Mouse (Mus musculus) 416B (cell line): Measurements from ENCODE around the gene Elf5.

Experiments
- DNase-seq: peaks from one replicate; pipeline ENCODE4 v3.0.0; 2011; ENCODE audit warnings: low read depth

The Elf5 gene

DNA sequence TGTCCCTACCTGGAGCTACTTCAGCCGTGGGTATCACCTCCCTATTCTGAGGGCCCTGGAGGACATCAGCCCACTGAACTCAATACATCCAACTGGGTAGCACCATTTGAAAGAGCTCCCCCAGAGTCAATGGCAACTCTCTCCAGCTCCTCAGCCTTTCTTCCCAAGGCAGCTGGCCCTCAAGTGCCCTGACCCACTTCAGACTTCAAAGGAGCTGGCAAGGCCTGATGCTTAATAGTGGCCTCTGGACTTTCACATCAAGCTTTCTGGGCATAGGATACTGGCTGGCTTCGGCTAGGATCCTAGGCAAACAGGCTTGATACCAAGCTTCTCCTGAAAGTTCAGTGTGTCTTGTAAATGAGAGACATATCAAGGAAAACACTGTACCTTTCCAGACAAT is 23.6 kb downstream of the Elf5 start:
- no peak for DNase-seq

DNA sequence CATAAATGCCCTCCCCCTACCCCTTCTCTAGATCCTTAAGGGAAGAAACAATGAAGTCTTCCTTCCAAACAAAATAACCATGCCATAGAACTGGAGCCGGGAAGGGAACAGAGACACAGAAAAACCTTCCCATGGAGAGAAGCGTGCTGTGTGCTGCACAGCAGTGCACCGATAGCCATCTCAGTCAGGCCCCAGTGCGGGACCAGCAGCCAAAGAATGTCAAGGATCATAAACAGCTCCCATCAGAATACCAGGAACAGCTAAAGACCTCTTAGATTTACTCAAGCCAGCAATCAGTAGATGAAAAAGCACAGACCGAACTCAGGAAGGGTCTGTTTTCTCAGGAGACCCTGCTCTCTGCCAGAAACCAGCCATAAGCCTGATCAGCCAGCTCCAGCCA is 25.0 kb downstream of the Elf5 start:
- no peak for DNase-seq

DNA sequence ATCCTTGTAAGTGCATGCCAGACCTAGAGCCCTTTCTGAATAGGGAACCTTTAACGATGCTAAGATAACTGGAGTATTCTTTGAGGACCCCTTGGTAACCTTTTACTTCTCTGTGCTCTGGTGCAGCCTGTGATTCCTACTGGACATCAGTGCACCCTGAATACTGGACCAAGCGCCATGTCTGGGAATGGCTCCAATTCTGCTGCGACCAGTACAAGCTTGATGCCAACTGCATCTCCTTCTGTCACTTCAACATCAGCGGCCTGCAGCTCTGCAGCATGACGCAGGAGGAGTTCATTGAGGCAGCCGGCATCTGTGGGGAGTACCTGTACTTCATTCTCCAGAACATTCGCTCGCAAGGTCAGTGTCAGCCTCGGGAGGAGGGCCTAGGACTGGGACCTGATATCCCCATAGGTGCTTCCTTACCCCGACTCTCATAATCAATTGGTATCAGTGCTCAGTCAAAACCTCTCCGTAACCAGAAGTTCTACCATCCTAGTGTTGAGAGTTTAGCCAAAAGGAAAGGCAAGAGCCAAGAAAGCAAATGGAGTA is 27.7 kb downstream of the Elf5 start:
- no peak for DNase-seq

DNA sequence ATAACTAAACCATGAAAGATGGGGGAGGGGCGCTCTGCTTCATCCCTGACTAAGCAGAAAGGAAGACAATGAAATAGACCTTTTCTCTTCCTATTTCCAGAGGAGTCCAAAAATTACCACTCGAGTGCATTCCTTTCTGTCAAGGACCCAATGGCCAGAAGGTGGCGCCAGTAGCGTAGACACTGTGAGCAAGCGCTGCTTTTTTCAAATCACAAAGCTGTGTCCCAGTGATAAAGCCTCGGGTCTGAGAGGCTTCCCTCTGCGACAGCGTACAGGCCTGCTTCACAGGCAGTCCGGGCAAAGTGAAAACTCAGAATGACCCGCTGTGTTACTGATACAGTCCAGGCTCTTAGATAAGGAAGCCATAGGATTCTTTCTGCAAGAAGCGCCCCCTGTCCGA is 28.2 kb downstream of the Elf5 start:
- DNase-seq, result peak; percentile 77

DNA sequence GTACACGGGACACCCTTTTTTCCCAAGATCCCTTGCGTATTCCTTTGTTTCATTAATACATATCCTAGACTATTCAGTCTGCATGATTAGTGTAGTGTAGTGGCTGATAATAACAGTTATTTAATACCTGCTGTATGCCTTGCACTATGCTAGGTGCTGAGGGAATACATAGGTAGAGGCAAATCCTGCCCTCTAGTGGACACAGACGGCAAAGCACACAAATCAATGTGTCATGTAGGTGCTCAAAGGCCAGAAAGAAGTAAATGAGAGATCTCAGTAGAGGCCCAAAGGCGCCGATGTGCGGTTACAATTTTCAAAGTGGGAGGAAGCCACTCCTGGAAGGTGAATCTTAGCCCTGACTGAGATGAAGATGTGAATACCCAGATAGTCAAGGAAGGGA is 34.3 kb downstream of the Elf5 start:
- peak; percentile 53 for DNase-seq

DNA sequence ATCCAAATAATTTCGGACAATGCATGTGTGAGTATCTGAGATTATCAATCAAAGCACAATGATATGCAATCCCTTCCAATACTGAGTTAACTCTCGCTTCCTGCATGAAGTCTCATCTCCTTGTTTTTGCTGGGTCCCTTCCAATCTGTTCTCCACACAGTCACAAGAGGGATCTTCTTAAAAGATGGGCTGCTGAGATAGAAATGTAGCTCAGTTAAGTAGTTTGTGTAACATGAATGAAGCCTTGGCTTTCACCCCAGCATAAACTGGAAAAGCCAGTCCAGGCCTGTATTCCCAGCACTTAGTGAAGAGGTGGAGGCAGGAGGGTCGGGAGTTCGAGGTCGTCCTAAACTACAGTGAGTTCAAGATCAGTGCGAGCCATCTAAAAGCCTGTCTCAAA is 34.8 kb downstream of the Elf5 start:
- DNase-seq, result no peak

DNA sequence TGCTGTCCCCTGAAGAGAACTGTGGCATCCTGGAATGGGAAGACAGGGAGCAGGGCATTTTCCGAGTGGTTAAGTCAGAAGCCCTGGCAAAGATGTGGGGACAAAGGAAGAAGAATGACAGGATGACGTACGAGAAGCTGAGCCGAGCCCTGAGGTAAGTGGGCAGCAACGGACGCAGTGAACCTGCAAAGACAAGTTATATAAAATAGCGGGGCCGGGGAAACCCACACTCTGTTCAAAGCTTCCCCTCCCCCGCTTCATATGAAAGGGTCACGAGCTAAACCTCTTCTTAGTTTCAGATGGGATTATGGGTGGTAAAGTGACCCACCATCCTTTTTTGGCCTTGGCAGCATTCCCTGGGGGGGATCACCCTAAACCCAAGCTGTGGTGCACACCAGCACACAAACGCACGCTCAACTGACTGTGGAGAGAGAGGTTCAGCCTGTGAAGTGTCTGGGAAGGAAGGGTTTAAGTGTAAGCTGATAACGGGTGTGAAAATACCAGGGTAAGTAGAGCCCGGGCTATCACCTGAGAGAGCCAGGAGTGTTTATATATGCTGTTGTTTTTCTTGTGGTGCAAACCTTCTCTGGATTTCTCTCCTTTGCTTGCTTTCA is 37.6 kb downstream of the Elf5 start:
- no peak for DNase-seq

DNA sequence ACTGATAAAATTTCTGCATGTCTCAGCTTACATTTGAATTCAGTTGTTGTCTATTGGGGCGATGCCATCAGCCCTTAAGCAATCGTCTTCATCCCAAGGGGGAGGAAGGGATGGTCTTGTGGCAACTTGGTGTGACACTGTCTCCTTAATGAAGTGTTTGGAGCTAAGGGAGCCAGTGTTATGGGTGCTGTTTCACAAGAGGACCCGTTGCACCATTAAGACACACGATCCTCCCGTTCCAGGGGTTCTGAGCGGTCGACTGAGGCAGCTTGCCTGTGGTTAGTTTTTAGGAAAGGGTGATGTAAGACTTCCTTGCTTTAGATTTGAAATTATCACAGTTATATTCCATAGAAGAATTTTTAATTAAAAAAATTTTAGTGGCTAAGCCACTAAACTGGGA is 38.3 kb downstream of the Elf5 start:
- peak; percentile 37 for DNase-seq

DNA sequence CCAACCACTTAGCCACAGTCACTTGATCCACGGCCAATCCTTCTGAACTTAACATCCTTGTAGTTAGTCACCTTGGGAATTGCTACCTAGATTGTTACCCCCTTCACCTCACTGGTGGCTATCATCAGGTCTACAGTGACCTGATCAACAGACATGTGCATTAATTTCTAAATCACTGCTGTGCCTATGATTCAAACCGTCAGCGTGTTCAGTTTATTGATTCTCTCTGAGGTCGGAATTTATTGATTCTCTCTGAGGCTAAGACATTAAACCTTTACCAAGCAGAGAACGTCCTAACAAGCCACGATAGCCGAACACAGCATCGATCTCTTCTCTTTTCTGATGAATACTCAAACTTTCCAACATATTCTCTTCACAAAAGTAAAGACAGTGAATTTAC is 38.8 kb downstream of the Elf5 start:
- no peak for DNase-seq

DNA sequence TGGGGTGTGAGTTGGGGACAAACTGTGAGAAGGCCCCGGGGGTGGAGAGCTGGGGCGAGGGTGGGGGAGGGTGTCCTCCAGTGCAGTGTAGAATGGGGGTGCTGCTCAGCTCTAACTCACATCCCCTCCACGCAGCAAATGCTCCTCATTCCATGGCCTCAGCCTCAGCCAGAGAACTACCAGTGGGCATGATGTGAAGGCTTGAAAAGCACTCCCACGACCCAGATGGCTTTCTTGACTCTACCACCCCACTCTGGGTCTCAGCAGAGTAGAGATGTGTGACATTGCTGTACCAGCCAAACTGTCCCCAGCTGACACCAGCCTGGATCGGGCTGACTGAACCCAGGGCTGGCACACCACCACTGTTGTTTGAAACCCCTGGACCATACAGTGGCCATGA is 41.1 kb downstream of the Elf5 start:
- DNase-seq, result no peak

DNA sequence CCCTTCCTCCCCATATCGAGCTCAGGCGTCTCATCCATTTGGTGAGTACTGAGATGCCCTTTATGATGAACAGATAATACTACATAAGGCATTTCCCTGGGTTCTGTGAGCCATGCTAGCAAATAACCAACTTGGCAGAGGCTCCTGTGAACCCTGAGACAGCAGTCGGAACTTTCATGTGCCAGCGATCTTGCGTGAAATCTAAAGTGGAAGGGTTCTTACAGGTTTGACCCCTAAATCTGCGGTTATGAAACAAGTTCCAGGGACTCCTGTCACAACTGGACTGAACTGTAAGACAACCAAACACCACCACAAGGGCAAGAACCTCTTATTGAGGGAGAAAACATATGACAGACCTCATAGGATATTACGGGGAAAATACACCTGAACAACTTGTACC is 44.3 kb downstream of the Elf5 start:
- DNase-seq, result no peak

DNA sequence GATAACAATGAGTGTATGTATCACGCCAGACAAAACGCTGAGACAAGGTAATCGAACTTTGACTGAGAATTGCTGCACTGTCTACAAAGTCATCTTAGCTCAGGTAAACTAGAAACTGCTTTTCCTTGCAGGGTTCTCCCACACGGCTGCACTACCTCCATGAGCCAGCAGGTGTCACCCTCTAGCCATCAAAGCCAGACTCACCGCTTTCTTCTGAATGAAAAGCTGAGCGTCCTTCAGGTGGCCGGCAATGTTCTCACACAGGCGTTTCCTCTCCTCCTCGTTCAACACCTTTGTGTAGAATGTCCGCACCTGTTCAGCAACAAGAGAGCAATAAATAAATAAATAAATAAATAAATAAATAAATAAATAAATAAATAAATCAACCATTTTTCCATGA is 45.2 kb downstream of the Elf5 start:
- peak; percentile 65 for DNase-seq

DNA sequence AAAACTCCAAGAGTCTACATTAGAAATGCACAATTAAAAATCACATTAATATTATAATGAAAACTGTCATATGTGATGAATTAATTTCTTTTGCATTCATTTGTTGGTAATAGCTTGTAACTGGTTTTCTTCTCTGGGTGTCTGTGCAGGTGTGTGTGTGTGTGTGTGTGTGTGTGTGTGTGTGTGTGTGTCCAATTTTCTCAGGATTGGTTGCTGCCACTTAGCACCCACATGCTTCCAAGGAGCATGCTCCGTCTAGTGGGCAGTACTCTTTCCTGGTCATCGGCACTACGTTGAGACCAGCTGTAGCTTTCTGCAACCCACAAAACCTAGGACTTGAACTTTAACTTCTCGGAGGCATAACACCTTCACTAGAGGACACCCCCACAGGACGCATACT is 45.6 kb downstream of the Elf5 start:
- no peak for DNase-seq

DNA sequence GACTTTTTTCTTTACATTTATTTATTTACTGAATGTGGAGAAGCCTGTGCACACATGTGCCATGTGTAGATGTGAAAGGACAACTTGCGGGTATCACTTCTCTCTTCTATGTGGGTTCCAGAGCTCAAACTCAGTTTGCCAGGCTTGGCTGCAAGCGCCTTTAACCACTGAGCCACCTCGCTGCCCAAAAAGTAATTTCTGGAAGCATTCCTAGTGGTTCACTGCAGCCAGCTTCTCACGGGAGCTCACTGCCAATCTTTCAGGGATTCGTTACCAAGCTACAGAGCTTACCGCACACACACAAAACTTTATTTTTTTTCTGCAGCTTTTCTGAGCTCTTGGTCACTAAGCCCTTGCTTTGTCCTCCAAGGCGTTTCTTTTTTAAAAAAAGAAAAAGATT is 46.1 kb downstream of the Elf5 start:
- DNase-seq, result no peak

DNA sequence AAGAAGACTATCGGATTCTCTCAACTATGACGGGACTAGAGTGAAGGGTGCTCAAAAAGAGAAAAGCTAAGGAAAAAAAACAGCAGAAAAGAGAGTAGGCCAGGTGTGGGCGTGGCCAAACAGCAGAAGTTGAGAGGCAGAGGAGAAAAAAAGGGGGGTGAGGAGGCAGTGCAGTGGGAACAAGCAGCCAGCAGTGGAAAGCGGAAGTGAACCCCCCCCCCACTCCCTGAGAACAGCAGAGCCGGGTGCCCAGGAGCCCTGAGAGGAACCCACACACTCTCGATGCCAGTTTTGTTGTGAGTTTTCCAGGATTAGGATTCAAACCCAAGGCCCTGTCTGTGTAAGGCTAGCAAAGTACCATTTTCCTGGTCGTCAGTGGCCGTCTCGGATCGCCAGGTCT is 47.6 kb downstream of the Elf5 start:
- DNase-seq, result no peak

DNA sequence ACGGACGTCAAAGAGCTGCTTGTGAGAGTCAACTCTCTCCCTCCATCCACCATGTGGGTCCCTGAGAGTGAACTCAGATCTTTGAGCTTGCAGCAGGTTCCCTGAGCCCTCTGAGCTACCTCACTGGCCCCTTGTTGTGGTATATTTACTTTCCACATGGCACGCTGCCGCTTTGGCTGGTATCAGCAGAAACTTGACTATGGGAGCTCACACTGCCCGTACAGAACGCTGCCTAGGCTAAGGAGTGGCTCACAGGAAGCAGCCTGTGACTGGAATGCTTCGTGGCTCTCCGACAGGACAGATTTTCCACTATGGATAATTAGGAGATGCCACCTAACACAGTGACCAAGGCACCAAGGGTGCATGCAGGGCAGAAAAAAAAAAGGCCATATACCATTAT is 49.7 kb downstream of the Elf5 start:
- DNase-seq, result no peak

DNA sequence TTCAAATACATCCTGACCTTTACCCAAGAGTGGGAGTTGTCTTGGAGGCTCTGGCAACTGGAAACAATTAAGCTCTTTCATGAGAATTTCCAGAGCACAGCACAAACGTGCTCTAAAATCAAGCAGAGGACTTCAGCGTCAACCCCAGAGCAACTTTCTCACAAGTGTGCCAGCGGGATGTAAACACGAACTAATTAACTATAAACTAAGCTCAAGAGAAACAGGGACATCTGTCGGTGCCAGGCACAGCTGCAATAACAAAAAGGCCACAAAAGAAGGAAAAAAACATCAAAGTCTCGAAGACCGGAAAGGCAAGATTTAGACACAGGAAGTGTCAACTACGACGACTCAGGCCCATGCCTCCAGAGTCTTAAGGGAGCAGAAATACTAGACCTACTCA is 50.3 kb downstream of the Elf5 start:
- no peak for DNase-seq

DNA sequence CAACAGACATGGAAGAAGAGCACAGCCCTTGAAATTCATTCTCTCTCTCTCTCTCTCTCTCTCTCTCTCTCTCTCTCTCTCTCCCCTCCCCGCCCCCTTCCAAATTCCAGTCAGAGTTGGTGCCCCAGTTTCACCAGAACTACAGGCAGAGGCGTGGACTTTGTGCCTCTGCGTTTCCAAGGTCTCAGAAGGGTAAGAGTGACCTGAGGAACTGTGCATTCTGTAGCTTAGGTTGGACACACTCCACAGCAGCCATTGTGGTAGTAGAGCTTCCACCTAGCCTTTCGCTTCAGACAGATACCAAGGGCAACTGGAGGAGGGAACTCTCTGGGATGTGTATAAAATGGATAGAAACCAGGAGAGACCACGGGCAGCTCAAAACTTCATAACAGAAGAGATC is 51.3 kb downstream of the Elf5 start:
- DNase-seq, result no peak

DNA sequence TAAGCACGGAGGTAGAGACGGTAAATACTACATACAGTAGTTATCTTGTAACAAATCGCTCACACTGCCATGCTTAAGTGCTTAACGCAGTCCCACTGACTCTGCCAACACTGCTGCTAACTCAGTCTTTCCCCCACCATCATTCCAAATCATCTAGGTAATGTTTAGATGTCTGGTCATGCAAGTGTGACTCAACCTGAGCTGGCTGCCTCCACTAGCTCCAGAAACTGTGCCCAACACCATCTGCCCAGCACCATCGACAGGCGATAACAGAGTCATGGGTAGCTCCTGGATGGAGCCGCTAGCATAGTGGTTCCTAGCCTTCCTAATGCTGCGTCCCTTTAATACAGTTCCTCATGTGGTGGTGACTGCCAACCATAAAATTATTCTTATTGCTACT is 53.0 kb downstream of the Elf5 start:
- DNase-seq, result no peak

DNA sequence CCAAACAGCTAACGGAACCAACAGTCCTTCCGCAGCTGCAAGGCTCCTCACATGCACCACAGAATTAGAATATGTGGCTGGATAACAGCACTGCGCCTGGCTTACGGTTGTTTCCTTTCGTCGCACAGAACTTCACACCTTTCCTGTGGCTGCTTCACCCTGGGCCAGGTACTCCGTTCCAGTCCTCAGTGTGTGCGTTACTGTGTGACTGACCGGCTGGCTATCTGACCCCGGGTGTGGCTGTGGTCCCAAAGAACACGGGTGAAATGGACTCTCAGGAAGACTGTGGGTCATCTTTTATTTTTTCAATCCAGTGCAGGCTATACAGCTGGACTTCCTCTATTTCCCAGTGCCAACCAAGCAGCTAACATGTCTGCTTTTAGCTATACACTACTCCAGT is 53.9 kb downstream of the Elf5 start:
- DNase-seq, result no peak

DNA sequence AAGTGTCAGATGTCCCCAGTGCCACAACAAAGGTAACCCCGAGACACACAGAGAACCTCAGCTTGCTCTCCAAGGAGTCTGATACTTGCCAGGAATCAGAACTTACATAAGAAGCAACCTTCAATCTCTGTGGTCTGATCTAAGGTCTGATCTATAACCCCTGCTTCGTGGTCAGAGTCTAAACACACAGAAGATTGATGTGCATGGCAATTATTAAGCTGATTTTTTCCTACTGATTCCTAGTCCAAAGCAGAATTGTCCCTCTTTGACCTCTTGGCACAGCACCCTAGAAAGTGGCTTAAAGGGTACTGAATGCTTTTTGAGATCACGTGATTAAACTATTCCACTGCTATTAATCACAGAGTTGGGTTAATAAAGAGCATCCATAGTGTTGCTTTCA is 54.8 kb downstream of the Elf5 start:
- no peak for DNase-seq

DNA sequence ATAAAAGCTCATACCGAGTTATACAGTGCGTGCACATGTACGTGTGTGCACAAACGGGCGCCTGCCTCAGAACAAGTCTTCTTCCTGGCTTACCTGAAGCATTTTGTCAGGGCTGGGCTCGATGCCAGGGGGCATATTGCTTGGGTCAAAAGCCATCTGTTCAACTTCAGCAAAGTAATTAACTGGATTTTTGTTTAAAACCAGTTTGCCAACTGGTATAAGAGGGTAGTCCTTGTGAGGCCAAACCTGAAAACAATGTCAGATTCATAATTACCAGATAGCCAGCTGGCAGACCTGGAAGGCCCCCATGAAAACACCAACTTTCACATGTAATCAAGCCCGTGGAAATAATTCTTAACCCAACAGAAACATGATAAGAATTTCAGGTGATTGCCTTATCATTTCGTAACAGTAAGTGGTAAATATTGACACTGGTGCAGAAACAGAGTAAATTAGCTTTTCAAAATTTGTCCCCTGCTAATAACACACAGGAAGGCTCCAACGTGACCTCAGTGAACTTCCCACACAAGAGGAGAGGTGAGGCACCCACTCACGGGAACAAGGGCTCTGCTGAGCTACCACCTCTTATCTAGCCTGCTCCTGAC is 55.6 kb downstream of the Elf5 start:
- no peak for DNase-seq

DNA sequence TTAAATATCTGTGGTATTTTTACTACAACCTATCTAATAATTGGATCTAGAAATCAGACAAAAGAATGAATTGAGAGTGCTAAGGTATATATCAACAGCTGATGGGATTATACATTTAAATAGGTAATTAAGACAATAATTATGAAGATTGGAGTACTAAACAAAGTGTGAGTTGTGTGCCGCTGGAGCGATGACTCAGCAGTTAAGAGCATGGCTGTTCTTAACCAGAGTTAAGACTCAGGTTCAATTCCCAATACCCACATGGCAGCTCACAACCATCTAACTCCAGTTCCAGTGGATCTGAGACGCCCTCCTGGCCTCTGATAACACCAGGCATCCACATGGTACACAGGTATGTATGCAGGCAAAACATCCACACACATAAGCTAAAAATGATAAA is 61.9 kb downstream of the Elf5 start:
- no peak for DNase-seq

DNA sequence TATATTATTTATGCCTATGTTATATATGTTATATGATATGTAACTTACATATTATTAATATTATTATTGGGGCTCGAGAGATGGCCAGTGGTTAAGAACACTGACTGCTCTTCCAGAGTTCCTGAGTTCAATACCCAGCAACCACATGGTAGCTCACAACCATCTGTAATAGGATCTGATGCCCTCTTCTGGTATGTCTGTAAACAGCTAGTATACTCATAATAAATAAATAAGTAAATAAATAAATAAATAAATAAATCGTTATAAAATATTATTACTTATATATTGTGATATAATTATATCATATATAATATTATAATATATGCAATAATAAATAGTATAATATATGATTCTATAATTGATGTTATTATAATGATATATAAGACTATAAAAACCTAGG is 64.7 kb downstream of the Elf5 start:
- no peak for DNase-seq
